Mouse (Mus musculus) limb, embryonic 10.5 days (tissue): Measurements from ENCODE around the gene Irf2bp2. TPM values are rescaled to one million over a fixed set of nuclear protein-coding genes. Genes with fewer than 3 reads are reported as not detected.

ENCODE experiments used
- DNase-seq: peaks from one replicate; pipeline ENCODE4 v3.0.0-alpha.2; 2017; ENCODE audit warnings: low spot score
- H3K27ac ChIP-seq: fragments of 300-500 bp; sonication (generic); 2 replicates; pipeline ENCODE4 v1.5.1; 2016; ENCODE audit warnings: mild to moderate bottlenecking
- H3K27me3 ChIP-seq: fragments of 300-500 bp; sonication (generic); 2 replicates; pipeline ENCODE4 v1.6.1; 2016; ENCODE audit warnings: low read depth, mild to moderate bottlenecking; ENCODE audit not compliant: poor library complexity, severe bottlenecking
- H3K36me3 ChIP-seq: fragments of 300-500 bp; sonication (generic); 2 replicates; pipeline ENCODE4 v1.6.1; 2016; ENCODE audit warnings: mild to moderate bottlenecking, moderate library complexity
- H3K4me1 ChIP-seq: fragments of 300-500 bp; sonication (generic); 2 replicates; pipeline ENCODE4 v1.6.1; 2016
- H3K4me3 ChIP-seq: fragments of 300-500 bp; sonication (generic); 2 replicates; pipeline ENCODE4 v1.5.1; 2016; ENCODE audit warnings: mild to moderate bottlenecking, moderate library complexity
- H3K9me3 ChIP-seq: fragments of 300-500 bp; sonication (generic); replicated peaks from 2 replicates; pipeline ENCODE4 v1.6.1; 2016; ENCODE audit warnings: mild to moderate bottlenecking
- whole genome bisulfite sequencing: fragments of 180-500 bp; shearing (Covaris S2); methylation state at CpG from one replicate; pipeline ENCODE4 v1.1.7; 2016; 5-methylcytosine and 5-hydroxymethylcytosine counted together
- polyA plus RNA-seq: library from polyadenylated mRNA; unstranded; fragments of >200 nt; fragmentation: Nextera tagmentation; extraction: Ambion mirVana; gene quantifications from 2 replicates; pipeline ENCODE4 v1.2.1, GENCODE M21; 2016

Gene Irf2bp2
- polyA plus RNA-seq, 1 experiment from 2014 or later = 4.5 TPM

GRCm38 (mm10) chr8:126567674-126568073 lies 26.1 kb downstream of the Irf2bp2 start:
- 79% methylated on average over 2 of the region's 2 CpGs for WGBS
- Histone ChIP-seq H3K27me3 (no peaks in the 10 kb centered on the region), H3K4me1 (peaks cover 31% of the 10 kb centered on the region), H3K9me3 (no peaks in the 10 kb centered on the region), H3K27ac (no peak overlapping the region), H3K4me3 (no peak overlapping the region), H3K36me3 (no peaks in the 10 kb centered on the region)
- no peak for DNase-seq

- 37% methylated on average over 14 of the region's 14 CpGs for WGBS
- H3K4me1 ChIP-seq = peaks cover 31% of the 10 kb centered on the region
- H3K9me3 ChIP-seq = no peaks in the 10 kb centered on the region
- peak overlapping the region; percentile 72 for H3K27ac ChIP-seq
- H3K27me3 ChIP-seq = no peaks in the 10 kb centered on the region
- no peaks in the 10 kb centered on the region for H3K36me3 ChIP-seq
- no peak overlapping the region for H3K4me3 ChIP-seq
- DNase-seq = no peak
These were observed 27.2 kb downstream of the Irf2bp2 start for GRCm38 (mm10) chr8:126566446-126567062.

GRCm38 (mm10) chr8:126565954-126566445 lies 27.8 kb downstream of the Irf2bp2 start:
- no peaks in the 10 kb centered on the region for H3K9me3 ChIP-seq
- DNase-seq = no peak
- H3K4me1 ChIP-seq = peaks cover 29% of the 10 kb centered on the region
- 65% methylated on average over 6 of the region's 6 CpGs for WGBS
- H3K36me3 ChIP-seq = no peaks in the 10 kb centered on the region
- no peaks in the 10 kb centered on the region for H3K27me3 ChIP-seq
- no peak overlapping the region for H3K4me3 ChIP-seq
- peak overlapping the region; percentile 72 for H3K27ac ChIP-seq

GRCm38 (mm10) chr8:126565231-126565781 lies 28.5 kb downstream of the Irf2bp2 start:
- WGBS = 76% methylated on average over 6 of the region's 6 CpGs
- Histone ChIP-seq H3K9me3 (no peaks in the 10 kb centered on the region), H3K4me3 (no peak overlapping the region), H3K27me3 (no peaks in the 10 kb centered on the region), H3K36me3 (no peaks in the 10 kb centered on the region), H3K27ac (no peak overlapping the region), H3K4me1 (peaks cover 22% of the 10 kb centered on the region)
- DNase-seq = no peak

GRCm38 (mm10) chr8:126564551-126565154 lies 29.1 kb downstream of the Irf2bp2 start:
- WGBS = 82% methylated on average over 9 of the region's 9 CpGs

GRCm38 (mm10) chr8:126561316-126561841 lies 32.4 kb downstream of the Irf2bp2 start:
- DNase-seq = no peak
- H3K4me1 ChIP-seq = peaks cover 17% of the 10 kb centered on the region
- WGBS = 94% methylated on average over 4 of the region's 4 CpGs
- no peaks in the 10 kb centered on the region for H3K27me3 ChIP-seq
- no peaks in the 10 kb centered on the region for H3K36me3 ChIP-seq
- no peaks in the 10 kb centered on the region for H3K9me3 ChIP-seq
- H3K27ac ChIP-seq = no peak overlapping the region
- H3K4me3 ChIP-seq = no peak overlapping the region

More at GRCm38 (mm10) chr8:126564551-126565154, 29.1 kb downstream of the Irf2bp2 start:
- H3K36me3 ChIP-seq = no peaks in the 10 kb centered on the region
- H3K9me3 ChIP-seq = no peaks in the 10 kb centered on the region
- no peaks in the 10 kb centered on the region for H3K27me3 ChIP-seq
- no peak overlapping the region for H3K27ac ChIP-seq
- no peak for DNase-seq
- no peak overlapping the region for H3K4me3 ChIP-seq
- H3K4me1 ChIP-seq = peaks cover 20% of the 10 kb centered on the region

GRCm38 (mm10) chr8:126558400-126558953 lies 35.3 kb downstream of the Irf2bp2 start:
- 95% methylated on average over 13 of the region's 13 CpGs for WGBS
- Histone ChIP-seq H3K27ac (peak overlapping the region; percentile 56; the same call in 1 of the 2 replicates), H3K27me3 (no peaks in the 10 kb centered on the region), H3K9me3 (no peaks in the 10 kb centered on the region), H3K4me3 (no peak overlapping the region), H3K4me1 (peaks cover 11% of the 10 kb centered on the region), H3K36me3 (no peaks in the 10 kb centered on the region)
- no peak for DNase-seq

GRCm38 (mm10) chr8:126557403-126557802 lies 36.4 kb downstream of the Irf2bp2 start:
- Histone ChIP-seq H3K4me3 (no peak overlapping the region), H3K9me3 (no peaks in the 10 kb centered on the region), H3K36me3 (no peaks in the 10 kb centered on the region), H3K27ac (peak overlapping the region; percentile 75), H3K4me1 (peaks cover 11% of the 10 kb centered on the region), H3K27me3 (no peaks in the 10 kb centered on the region)
- 34% methylated on average over 9 of the region's 9 CpGs for WGBS
- peak; percentile 68 for DNase-seq

GRCm38 (mm10) chr8:126556691-126557090 lies 37.1 kb downstream of the Irf2bp2 start:
- peak overlapping the region; percentile 75 for H3K27ac ChIP-seq
- no peak for DNase-seq
- 96% methylated on average over 5 of the region's 5 CpGs for WGBS
- no peak overlapping the region for H3K4me3 ChIP-seq
- H3K4me1 ChIP-seq = peaks cover 11% of the 10 kb centered on the region
- no peaks in the 10 kb centered on the region for H3K9me3 ChIP-seq
- no peaks in the 10 kb centered on the region for H3K27me3 ChIP-seq
- H3K36me3 ChIP-seq = no peaks in the 10 kb centered on the region

GRCm38 (mm10) chr8:126554741-126555140 lies 39.0 kb downstream of the Irf2bp2 start:
- no peak overlapping the region for H3K27ac ChIP-seq
- WGBS = 89% methylated on average over 4 of the region's 4 CpGs
- no peak for DNase-seq
- H3K4me3 ChIP-seq = no peak overlapping the region
- no peaks in the 10 kb centered on the region for H3K36me3 ChIP-seq
- H3K9me3 ChIP-seq = no peaks in the 10 kb centered on the region
- peaks cover 11% of the 10 kb centered on the region for H3K4me1 ChIP-seq
- H3K27me3 ChIP-seq = no peaks in the 10 kb centered on the region

GRCm38 (mm10) chr8:126551871-126552270 lies 41.9 kb downstream of the Irf2bp2 start:
- no peaks in the 10 kb centered on the region for H3K9me3 ChIP-seq
- DNase-seq = no peak
- no peaks in the 10 kb centered on the region for H3K4me1 ChIP-seq
- WGBS = 88% methylated on average over 4 of the region's 4 CpGs
- H3K27me3 ChIP-seq = no peaks in the 10 kb centered on the region
- H3K27ac ChIP-seq = no peak overlapping the region
- H3K4me3 ChIP-seq = no peak overlapping the region
- H3K36me3 ChIP-seq = no peaks in the 10 kb centered on the region

- WGBS = 86% methylated on average over 5 of the region's 5 CpGs
- no peak overlapping the region for H3K27ac ChIP-seq
- H3K9me3 ChIP-seq = no peaks in the 10 kb centered on the region
- DNase-seq = no peak
- no peak overlapping the region for H3K4me3 ChIP-seq
- 0 out of 2 replicates have a peak, but pooled peaks cover 3% of the 10 kb centered on the region for H3K4me1 ChIP-seq
- no peaks in the 10 kb centered on the region for H3K36me3 ChIP-seq
- H3K27me3 ChIP-seq = no peaks in the 10 kb centered on the region
These were observed 42.8 kb downstream of the Irf2bp2 start for GRCm38 (mm10) chr8:126550944-126551357.

- Histone ChIP-seq H3K36me3 (no peaks in the 10 kb centered on the region), H3K4me3 (no peak overlapping the region), H3K4me1 (0 out of 2 replicates have a peak, but pooled peaks cover 5% of the 10 kb centered on the region), H3K27ac (no peak overlapping the region), H3K27me3 (no peaks in the 10 kb centered on the region), H3K9me3 (no peaks in the 10 kb centered on the region)
- WGBS = 62% methylated on average over 3 of the region's 3 CpGs
- no peak for DNase-seq
These were observed 45.9 kb downstream of the Irf2bp2 start for GRCm38 (mm10) chr8:126547841-126548240.
